Mouse (Mus musculus) CH12F3 (cell line): ENCODE data around the gene Hist1h4a.

Source experiments
- in situ Hi-C: fragments of 300-500 bp; cut with MboI; formaldehyde crosslinking; loops from 2 replicates; pipeline ENCODE4 v1.14.3; 2020; ENCODE audit warnings: low sequenced_read_pairs

Gene Hist1h4a

GRCm38 (mm10) chr13:23760972-23761864 is at the start of gene Hist1h4a:
TSS of gene Hist1h4a (minus strand) at chr13:23761230.
- in situ Hi-C loops, result loop anchor here (25.0 kb wide), 1 partner anchor 1724 kb away; the partner anchor contains the start of genes Hist1h2ag, Hist1h2ah, Hist1h2bj and Hist1h2bk

DNA sequence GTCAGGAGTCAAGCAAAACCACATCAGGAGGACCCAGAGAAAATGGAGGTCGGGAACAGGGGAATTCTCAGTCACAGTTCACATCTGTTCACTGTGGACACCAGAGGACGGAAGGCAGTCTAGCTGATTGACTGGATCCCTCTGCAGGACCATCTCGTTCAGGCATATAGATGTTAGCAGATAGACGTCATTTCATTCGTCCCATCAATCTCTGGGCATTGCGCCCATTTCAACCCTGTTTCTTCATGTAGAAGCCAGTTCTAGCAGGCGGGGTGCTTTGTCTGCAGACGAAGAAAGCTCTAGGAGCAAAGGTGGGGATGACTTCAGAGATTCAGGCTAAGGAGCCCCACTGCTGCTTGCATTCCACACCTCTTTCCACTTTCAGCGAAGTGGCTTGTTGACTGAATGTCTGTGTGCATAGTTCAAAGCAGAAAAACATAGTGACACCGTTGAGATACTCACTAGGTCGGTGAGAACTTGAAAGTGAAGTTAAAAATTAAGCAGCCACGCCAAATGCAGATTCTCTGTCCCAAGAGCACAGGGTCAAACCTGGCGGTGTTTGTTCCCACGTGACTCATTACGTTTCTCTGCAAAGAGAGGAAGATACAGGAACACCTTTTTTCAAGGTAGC is 45.5 kb upstream of the Hist1h4a start, which contains the start of gene Slc17a2:
Gene Slc17a2, plus strand, starts transcription at position 572 of the 631 bp plus-strand sequence.
- in situ Hi-C loops, result no loop called here

- in situ Hi-C loops, result no loop called here
Measured at GRCm38 (mm10) chr13:23804532-23804931, 43.5 kb upstream of the Hist1h4a start.

GRCm38 (mm10) chr13:23799405-23799804 is 38.4 kb upstream of the Hist1h4a start:
- in situ Hi-C loops, result no loop called here

- in situ Hi-C loops, result no loop called here
Measured at GRCm38 (mm10) chr13:23792520-23792919, 31.5 kb upstream of the Hist1h4a start.

DNA sequence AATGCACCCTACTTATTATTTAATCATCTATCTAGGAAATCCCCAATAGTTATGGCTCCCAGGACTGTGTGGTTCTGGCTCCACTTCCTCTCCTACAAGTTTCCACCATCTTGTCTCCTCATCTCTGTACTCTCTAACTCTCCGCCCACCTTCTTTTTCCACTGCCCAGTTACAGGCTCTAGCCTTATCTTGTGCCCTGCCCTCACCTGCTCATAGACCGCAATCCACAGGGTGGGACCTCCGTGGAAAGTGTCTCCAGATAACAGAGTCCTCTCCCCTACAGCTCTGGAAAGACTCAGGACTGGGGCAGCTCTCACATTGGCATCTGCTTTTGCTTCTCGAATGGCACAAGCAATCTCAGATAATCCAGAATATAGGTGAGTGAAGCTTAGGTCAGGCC is 18.0 kb upstream of the Hist1h4a start:
- in situ Hi-C loops, result no loop called here

- in situ Hi-C loops, result no loop called here
Measured at GRCm38 (mm10) chr13:23778339-23778738, 17.3 kb upstream of the Hist1h4a start.

DNA sequence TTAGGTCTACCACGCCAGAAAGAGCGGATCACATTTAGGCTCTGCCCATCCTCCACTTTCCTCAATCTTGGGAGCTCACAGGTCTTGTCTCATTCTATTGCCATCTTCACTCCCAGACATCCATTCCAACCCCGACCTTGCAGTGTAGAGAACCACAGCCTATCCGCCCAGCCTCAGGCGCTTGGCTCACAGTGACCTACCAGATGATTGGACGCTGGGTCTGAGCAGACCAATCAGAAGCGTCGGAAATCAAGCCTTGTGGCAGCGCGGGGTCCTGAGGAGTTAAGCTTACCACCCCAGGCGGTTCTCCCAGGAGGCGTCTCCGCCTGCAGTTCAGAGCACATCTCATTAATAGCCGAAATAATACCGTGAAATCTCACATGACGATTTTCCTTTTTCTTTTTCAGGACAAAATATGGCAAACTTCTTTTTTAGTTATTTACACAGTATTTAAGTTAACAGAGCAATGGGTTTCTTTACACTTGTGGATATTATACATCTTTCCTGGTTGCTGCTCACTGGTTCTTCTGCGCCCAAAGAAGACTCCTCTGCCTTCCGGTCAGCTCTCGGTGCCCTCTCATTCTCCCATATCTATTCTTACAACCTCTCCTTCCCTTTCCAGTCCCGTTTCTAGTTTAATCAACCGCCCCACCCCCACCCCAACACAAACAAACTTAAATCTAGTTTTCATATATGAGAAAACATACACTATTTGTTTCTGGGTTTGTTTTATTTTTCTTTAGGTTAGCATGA is 11.7 kb upstream of the Hist1h4a start:
- in situ Hi-C loops, result loop anchor here (25.0 kb wide), 1 partner anchor 1735 kb away; the partner anchor contains the start of genes Hist1h2ag, Hist1h2ah, Hist1h2bj and Hist1h2bk

GRCm38 (mm10) chr13:23769613-23770012 is 8.6 kb upstream of the Hist1h4a start, which contains the start of gene Trim38:
TSS of gene Trim38 (plus strand) at chr13:23769913.
- in situ Hi-C loops, result loop anchor here (25.0 kb wide), 1 partner anchor 1732 kb away; the partner anchor contains the start of genes Hist1h2ag, Hist1h2ah, Hist1h2bj and Hist1h2bk

DNA sequence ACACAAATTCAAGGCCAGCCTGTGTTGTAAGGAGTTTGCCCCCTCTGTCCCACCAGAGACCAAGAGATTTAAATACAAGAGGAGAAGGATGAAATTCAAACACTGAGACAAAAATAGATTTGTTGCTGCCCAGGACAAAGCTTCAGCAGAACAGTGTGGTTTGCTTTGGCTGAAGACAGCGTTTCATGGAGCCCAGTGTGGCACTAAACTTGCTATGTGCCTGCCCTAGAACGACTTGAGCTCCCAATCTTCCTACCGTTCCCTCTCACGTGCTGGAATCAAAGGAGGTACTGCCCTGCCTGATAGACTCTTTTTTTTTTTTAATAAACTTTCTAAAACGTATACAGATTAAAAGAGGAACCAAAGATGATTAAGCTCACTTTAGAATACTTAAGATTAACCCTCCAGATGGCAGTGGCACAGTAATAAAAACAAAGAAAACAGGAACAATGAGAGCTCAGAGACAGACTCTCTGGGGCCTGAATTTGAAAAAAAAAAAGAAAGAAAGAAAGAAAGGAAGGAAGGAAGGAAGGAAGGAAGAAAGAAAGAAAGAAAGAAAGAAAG is 7.9 kb upstream of the Hist1h4a start:
- in situ Hi-C loops, result loop anchor here (25.0 kb wide), 1 partner anchor 1732 kb away; the partner anchor contains the start of genes Hist1h2ag, Hist1h2ah, Hist1h2bj and Hist1h2bk

DNA sequence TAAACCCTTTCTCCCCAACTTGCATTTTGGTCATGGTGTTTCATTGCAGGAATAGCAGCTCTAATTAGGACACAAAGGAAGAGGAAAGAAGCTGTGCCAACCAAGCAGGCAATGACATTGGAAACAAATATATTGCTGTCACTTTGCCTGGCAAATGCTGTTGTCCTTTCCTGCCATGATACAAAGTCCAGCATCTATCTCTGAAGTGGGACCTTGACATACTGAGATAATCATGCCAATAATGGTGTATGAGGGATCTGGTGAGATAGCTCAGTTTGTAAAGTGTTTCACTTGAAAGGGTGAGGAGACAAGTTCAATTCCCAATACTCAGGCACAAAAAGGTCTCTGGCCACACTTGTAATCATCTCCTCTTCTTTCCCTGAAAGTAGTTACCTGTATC is 5.7 kb upstream of the Hist1h4a start:
- in situ Hi-C loops, result loop anchor here (25.0 kb wide), 1 partner anchor 1729 kb away; the partner anchor contains the start of genes Hist1h2ag, Hist1h2ah, Hist1h2bj and Hist1h2bk

DNA sequence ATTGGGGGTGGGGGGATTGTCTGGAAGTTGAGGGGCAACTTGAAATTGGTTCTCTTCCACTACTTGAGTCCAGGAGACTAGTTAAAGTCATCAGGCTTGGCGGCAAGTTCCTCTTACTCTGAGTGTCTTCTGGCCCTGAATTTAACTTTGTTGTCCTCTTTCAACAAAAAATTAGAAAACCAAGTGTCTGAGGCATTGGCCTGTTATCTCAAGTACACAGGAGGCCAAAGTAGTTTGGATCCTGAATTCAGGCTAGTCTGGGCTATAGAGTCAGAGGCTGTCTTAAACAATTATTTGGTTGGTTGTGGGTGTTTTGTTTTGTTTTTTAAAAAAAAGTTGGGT is 4.1 kb upstream of the Hist1h4a start:
- in situ Hi-C loops, result loop anchor here (25.0 kb wide), 1 partner anchor 1728 kb away; the partner anchor contains the start of genes Hist1h2ag, Hist1h2ah, Hist1h2bj and Hist1h2bk

- in situ Hi-C loops, result loop anchor here (25.0 kb wide), 1 partner anchor 1727 kb away; the partner anchor contains the start of genes Hist1h2ag, Hist1h2ah, Hist1h2bj and Hist1h2bk
Measured at GRCm38 (mm10) chr13:23764324-23765171, 3.5 kb upstream of the Hist1h4a start.

- in situ Hi-C loops, result loop anchor here (25.0 kb wide), 1 partner anchor 1726 kb away; the partner anchor contains the start of genes Hist1h2ag, Hist1h2ah, Hist1h2bj and Hist1h2bk
Measured at GRCm38 (mm10) chr13:23763586-23764323, 2.7 kb upstream of the Hist1h4a start, which contains the start of gene Hist1h1a. TSS of gene Hist1h1a (plus strand) at chr13:23763666.

- in situ Hi-C loops, result loop anchor here (25.0 kb wide), 1 partner anchor 1726 kb away; the partner anchor contains the start of genes Hist1h2ag, Hist1h2ah, Hist1h2bj and Hist1h2bk
Measured at GRCm38 (mm10) chr13:23763242-23763585, 2.2 kb upstream of the Hist1h4a start.

DNA sequence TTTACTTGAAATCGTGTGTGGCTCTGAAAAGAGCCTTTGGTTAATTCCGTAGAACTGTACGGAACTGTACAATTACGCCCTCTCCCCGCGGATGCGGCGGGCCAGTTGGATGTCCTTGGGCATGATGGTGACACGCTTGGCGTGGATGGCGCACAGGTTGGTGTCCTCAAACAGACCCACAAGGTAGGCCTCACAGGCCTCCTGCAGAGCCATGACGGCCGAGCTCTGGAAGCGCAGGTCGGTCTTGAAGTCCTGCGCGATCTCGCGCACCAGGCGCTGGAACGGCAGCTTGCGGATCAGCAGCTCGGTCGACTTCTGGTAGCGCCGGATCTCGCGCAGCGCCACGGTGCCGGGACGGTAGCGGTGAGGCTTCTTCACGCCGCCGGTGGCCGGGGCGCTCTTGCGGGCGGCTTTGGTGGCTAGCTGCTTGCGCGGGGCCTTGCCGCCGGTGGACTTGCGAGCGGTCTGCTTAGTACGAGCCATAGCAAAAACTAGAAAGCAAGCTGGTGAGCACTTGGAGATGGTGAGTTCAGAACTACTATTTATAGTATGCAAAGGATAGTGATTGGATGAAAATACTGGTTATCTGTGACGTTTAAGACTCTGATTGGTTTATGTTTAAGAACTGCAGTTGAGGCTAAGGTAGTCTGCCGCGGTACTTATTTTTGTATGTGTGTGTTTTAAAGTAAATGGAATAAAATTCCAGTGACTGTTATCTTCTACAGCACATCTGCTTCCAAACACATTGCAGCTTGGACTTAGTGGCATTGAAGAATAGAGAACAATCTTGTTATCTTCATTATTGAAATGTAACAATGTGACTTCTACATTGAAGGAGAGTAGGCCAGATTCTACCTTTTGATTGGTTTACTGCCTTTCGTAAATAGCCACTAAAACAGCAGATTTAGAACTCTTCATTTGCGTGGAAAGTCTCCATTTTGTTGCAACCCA is 1.1 kb upstream of the Hist1h4a start, which contains the start of gene Hist1h3a:
Gene Hist1h3a, minus strand, starts transcription at position 516 of the 951 bp plus-strand sequence.
- in situ Hi-C loops, result loop anchor here (25.0 kb wide), 1 partner anchor 1725 kb away; the partner anchor contains the start of genes Hist1h2ag, Hist1h2ah, Hist1h2bj and Hist1h2bk
